Mouse (Mus musculus): ENCODE measurements at regions not wholly inside any gene's neighbourhood (a gene's known extent, or its start where the extent isn't known, plus 50 kb on each side); places are given as distances from the start of the nearest gene placed in this dataset.
A peak's percentile ranks its signal among the peaks of the same experiment; 100 is the strongest.

DNA sequence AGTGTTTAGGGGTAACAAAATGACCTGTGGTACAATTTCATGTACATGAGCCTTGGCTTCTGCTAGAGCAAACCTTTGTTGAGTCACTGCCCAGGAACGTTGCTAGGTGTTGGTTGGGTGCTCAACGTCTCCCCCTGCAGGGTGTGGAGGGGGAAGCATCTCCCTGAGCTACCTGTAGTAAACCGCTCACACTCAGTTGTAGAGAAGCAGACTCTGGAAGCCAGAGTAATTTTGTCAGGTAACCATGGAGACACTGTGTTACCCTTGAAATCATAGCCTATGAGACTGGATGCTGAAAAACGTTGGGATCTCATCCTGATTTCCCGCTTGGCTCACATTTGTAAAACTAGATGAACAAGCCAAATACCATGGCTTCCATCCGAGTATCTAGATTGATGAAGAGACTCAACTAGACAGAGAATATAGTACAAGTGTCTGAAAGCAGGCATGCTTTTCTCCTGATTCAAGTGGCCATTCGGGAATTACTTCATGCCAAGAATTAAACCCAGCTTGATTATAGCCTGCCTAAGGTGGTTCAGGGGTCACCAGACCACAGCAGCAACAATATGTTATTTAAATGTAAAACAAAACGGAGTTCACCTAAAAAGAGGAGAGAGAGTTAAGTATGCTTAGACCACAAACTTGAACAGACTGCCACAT, 63.7 kb upstream of the Ctla4 start:
- DNase-seq (ENCODE audit: low spot score), result peak; percentile 64

DNA sequence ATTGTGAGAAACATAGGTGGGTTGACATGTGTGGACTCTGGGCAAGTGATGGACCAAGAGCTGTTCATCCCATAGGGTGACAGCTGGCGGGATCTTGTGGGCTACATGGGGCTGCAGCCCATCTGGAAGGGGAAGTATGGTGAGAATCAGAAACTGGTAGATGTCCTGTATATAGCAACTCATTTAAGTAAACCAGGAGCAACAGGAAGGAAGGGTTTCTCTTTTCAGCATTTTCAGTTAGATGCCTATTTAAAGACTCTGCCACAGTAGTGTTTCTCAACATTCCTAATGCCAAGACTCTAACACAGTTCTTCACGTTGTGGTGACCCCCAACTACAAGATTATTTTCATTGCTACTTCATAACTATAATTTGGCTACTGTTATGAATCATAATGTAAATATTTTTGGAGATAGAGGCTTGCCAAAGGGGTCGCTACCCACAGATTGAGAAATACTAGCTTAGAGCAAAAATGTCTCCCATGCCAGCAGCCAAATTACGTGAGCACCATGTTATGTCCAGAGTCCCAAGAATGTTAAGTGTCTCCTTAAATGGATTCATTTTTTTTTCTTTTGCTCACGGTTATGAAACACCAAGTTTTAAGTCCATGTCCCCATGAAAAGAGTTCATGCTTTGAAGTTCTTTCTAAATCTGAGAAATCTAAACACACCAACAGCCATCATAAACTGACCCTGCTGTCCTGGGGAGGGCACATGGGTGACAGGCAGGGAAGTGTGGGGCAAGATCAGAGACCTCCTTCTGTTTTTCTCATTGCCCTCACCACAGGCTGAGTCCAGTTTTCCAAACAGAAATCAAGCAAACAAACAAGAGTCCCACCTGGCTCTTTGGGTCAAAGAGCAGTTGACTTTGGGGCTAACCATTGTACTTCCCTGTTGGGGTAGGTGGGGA, 62.3 kb upstream of the Ctla4 start:
- no peak for DNase-seq (ENCODE audit: low spot score)

DNA sequence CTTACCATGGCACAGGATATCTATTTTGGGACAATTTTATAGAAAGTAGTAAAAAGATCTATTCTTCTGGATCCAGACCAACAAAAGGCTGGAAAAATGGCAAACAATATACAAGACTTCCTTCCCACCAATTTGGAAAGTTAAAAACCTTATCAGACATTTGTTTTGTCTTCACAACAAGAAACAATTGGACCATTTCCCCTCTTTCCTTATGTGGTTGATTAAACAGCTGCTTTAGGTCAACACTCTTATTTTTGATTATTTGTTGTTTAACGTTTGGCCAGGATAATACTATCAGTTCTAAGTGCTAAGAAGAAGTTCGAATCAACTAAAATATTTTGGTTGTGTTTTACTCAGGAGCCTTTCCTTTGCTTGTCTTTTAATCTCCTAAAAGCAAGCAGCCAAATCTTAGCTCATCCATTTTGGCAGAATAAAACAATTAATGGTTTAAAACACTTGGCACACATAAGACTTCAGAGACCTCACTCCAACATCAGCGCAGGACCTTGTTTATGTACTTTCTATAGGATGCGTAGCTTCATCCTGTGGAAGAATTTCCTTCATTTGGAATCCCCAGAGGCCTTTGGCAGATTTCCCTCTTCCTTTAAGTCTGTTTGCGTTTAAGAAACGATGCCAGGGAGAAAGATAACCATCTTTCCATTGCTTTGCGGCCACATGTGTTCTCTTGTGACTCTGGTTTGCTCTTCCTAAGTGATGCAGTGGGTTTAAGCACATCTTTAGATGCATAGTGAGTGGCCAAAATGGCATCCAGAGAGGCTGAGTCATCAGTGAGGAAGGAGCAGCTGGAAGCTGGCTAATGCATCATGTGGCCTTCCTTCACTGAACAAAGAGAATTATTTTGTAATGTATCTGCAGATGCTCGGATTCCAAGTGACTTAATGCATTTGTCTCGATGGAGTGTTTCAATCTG, 61.3 kb upstream of the Ctla4 start:
- DNase-seq (ENCODE audit: low spot score), result no peak

DNA sequence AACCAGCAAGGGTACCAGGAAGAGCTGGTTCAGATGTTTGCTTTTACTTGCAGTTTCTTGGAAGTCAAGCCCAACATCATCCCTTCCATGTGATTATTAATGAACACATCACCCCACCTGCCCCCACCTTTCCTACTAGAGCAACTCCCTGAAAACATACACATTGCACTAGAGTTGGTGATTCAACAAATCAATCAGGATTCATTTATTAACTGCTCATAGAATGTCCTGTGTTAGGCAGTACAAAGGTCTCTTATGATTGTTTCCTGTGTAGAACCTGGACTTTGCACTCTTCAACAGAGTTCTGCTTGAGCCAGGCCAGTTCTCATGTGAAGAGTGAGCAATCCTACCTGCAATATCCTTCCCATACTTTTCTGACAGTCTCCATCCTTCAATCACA, 59.8 kb upstream of the Ctla4 start:
- no peak for DNase-seq (ENCODE audit: low spot score)

DNA sequence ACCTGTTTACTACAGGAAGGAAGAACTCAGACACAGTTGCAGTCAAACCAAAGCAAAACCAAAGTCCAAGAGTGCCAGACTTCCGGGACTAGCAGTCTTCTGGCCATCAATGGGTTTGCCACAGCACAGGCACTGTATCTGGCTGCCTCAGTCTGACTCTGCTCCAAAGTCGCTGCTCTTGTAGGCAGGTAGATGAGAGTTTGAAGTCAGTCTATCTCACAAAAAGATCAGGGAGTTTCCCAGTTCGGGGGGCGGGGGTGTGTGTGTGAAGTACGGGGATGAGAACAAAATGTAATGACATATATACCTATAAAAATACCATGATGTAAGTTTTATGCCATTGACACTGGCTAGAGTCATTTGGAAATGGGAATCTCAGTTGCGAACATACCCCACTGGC, 58.6 kb upstream of the Ctla4 start:
- DNase-seq (ENCODE audit: low spot score), result no peak

DNA sequence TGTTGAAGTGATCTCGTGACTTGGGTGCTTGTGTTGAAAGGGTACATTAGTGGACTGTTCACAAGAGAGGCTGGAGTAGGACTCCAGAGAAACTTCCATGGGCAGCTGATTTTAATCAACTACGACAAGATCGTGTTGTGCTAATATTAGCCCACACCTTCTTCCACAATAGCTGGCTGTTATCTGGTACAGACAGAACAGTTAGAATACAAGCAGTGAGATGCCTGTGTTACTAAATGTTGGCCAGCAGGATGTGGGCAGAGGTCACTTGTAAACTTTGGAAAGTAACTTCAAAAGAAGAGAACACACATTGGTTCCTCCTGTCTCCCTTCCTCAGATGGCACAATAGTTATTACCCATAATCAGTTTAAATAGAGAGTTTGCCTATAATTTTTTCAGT, 57.0 kb upstream of the Ctla4 start:
- no peak for DNase-seq (ENCODE audit: low spot score)

DNA sequence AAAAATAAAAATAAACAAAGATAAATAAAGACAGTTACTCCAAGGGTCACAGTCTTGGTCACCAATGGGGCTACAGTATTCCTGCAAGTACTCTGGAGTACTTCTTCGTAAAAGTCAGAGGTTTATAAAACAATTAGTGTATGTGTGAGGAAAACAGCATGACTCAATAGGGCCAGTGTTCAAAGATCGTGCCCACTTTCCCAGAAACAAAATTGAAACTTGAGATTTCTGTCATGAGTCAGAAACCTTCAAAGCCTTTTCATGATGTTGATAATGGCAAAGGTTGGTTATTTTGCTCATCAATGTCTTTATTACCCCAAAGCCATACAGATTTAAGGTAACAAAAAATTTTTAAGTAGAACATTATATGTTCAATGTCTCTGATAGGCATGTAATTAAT, 53.1 kb upstream of the Ctla4 start:
- no peak for DNase-seq (ENCODE audit: low spot score)

Data from layer of hippocampus, adult 11-12 months (tissue).